Mouse (Mus musculus): Measurements from ENCODE around the gene Hrct1. TPM values are rescaled to one million over a fixed set of nuclear protein-coding genes. Genes with fewer than 3 reads are reported as not detected.
A peak's percentile ranks its signal among the peaks of the same experiment; 100 is the strongest.

Hrct1 gene
- polyA plus RNA-seq, 1 experiment from 2014 or later = 0.98 TPM

- Histone ChIP-seq H3K4me2 (replicated peaks) (no peak overlapping the region), H3K4me1 (replicated peaks) (no peaks in the 10 kb centered on the region), H3K9me3 (no peaks in the 10 kb centered on the region), H3K36me3 (no peaks in the 10 kb centered on the region), H3K4me3 (replicated peaks) (no peak overlapping the region), H3K27me3 (replicated peaks) (no peaks in the 10 kb centered on the region), H3K27ac (no peak overlapping the region), H3K9ac (no peak overlapping the region)
- ATAC-seq = no peak
- 77% methylated on average over 10 of the region's 10 CpGs for WGBS
These were observed 33.5 kb downstream of the Hrct1 start for GRCm38 (mm10) chr4:43760460-43760859.

GRCm38 (mm10) chr4:43761336-43761735 lies 34.3 kb downstream of the Hrct1 start:
- Histone ChIP-seq H3K4me2 (replicated peaks) (no peak overlapping the region), H3K4me3 (replicated peaks) (no peak overlapping the region), H3K9ac (no peak overlapping the region), H3K9me3 (no peaks in the 10 kb centered on the region), H3K27me3 (replicated peaks) (no peaks in the 10 kb centered on the region), H3K4me1 (replicated peaks) (no peaks in the 10 kb centered on the region), H3K27ac (no peak overlapping the region), H3K36me3 (no peaks in the 10 kb centered on the region)
- 80% methylated on average over 2 of the region's 2 CpGs for WGBS
- ATAC-seq = no peak

- ATAC-seq = no peak
- Histone ChIP-seq H3K4me2 (replicated peaks) (peak overlapping the region; percentile 26; the same call in 1 of the 2 replicates), H3K4me1 (replicated peaks) (no peaks in the 10 kb centered on the region), H3K4me3 (replicated peaks) (no peak overlapping the region), H3K36me3 (no peaks in the 10 kb centered on the region), H3K27ac (no peak overlapping the region), H3K9ac (no peak overlapping the region), H3K27me3 (replicated peaks) (no peaks in the 10 kb centered on the region), H3K9me3 (no peaks in the 10 kb centered on the region)
- 24% methylated on average over 7 of the region's 7 CpGs for WGBS
These were observed 36.4 kb downstream of the Hrct1 start for GRCm38 (mm10) chr4:43763410-43763809.

GRCm38 (mm10) chr4:43768341-43768740 lies 41.4 kb downstream of the Hrct1 start:
- Histone ChIP-seq H3K4me1 (replicated peaks) (no peaks in the 10 kb centered on the region), H3K4me3 (replicated peaks) (no peak overlapping the region), H3K27ac (no peak overlapping the region), H3K4me2 (replicated peaks) (no peak overlapping the region), H3K9ac (no peak overlapping the region), H3K36me3 (no peaks in the 10 kb centered on the region), H3K27me3 (replicated peaks) (no peaks in the 10 kb centered on the region; the same call in 1 of the 2 replicates), H3K9me3 (no peaks in the 10 kb centered on the region)
- ATAC-seq = no peak
- WGBS = 84% methylated on average over 5 of the region's 5 CpGs

GRCm38 (mm10) chr4:43769374-43769773 lies 42.4 kb downstream of the Hrct1 start:
- Histone ChIP-seq H3K9me3 (no peaks in the 10 kb centered on the region), H3K9ac (no peak overlapping the region), H3K27me3 (replicated peaks) (no peaks in the 10 kb centered on the region; the same call in 1 of the 2 replicates), H3K4me3 (replicated peaks) (no peak overlapping the region), H3K4me1 (replicated peaks) (no peaks in the 10 kb centered on the region), H3K36me3 (no peaks in the 10 kb centered on the region), H3K27ac (no peak overlapping the region), H3K4me2 (replicated peaks) (no peak overlapping the region)
- WGBS = 90% methylated on average over 2 of the region's 2 CpGs
- ATAC-seq = no peak

- Histone ChIP-seq H3K27me3 (replicated peaks) (no peaks in the 10 kb centered on the region; the same call in 1 of the 2 replicates), H3K9ac (no peak within 1 kb of the TSS), H3K9me3 (no peaks in the 10 kb centered on the region), H3K4me3 (replicated peaks) (no peak within 1 kb of the TSS), H3K4me1 (replicated peaks) (no peaks in the 10 kb centered on the region), H3K27ac (no peak within 1 kb of the TSS), H3K36me3 (no peaks in the 10 kb centered on the region), H3K4me2 (replicated peaks) (no peak within 1 kb of the TSS)
- WGBS = 81% methylated on average over 6 of the region's 6 CpGs
- ATAC-seq = no peak
These were observed 43.9 kb downstream of the Hrct1 start, which contains the start of gene Olfr159 for GRCm38 (mm10) chr4:43770909-43771308. TSS of gene Olfr159 (minus strand) at chr4:43771009.

GRCm38 (mm10) chr4:43771626-43772025 lies 44.6 kb downstream of the Hrct1 start:
- H3K4me3 ChIP-seq (replicated peaks) = no peak overlapping the region
- no peak for ATAC-seq
- H3K36me3 ChIP-seq = no peaks in the 10 kb centered on the region
- no peak overlapping the region for H3K4me2 ChIP-seq (replicated peaks)
- WGBS = 52% methylated on average over 6 of the region's 6 CpGs
- H3K27me3 ChIP-seq (replicated peaks) = no peaks in the 10 kb centered on the region; the same call in 1 of the 2 replicates
- no peaks in the 10 kb centered on the region for H3K9me3 ChIP-seq
- H3K27ac ChIP-seq = no peak overlapping the region
- no peak overlapping the region for H3K9ac ChIP-seq
- no peaks in the 10 kb centered on the region for H3K4me1 ChIP-seq (replicated peaks)

GRCm38 (mm10) chr4:43772304-43772703 lies 45.3 kb downstream of the Hrct1 start:
- Histone ChIP-seq H3K9ac (no peak overlapping the region), H3K9me3 (no peaks in the 10 kb centered on the region), H3K4me2 (replicated peaks) (no peak overlapping the region), H3K27ac (no peak overlapping the region), H3K27me3 (replicated peaks) (no peaks in the 10 kb centered on the region; the same call in 1 of the 2 replicates), H3K4me3 (replicated peaks) (no peak overlapping the region), H3K4me1 (replicated peaks) (no peaks in the 10 kb centered on the region), H3K36me3 (no peaks in the 10 kb centered on the region)
- ATAC-seq = no peak
- WGBS = 38% methylated on average over 2 of the region's 2 CpGs

Other genes starting within 250 kb of the Hrct1 start
- not detected in 2 replicates for gene Sit1, start 243.5 kb upstream of the Hrct1 start, polyA plus RNA-seq (2015; fragmentation: Nextera tagmentation; extraction: Ambion mirVana)
- 98.8 and 102 TPM in 2 replicates for gene Ccdc107, start 234.3 kb upstream of the Hrct1 start, polyA plus RNA-seq (2015; fragmentation: Nextera tagmentation; extraction: Ambion mirVana)
- gene Arhgef39, start 227.5 kb upstream of the Hrct1 start, polyA plus RNA-seq (2015; fragmentation: Nextera tagmentation; extraction: Ambion mirVana) = 45.2 and 48.6 TPM in 2 replicates
- 18.0 and 30.0 TPM in 2 replicates for gene Car9, start 220.2 kb upstream of the Hrct1 start, polyA plus RNA-seq (2015; fragmentation: Nextera tagmentation; extraction: Ambion mirVana)
- gene Tpm2, start 203.4 kb upstream of the Hrct1 start, polyA plus RNA-seq (2015; fragmentation: Nextera tagmentation; extraction: Ambion mirVana) = 510 and 514 TPM in 2 replicates
- 62.7 and 69.5 TPM in 2 replicates for gene Creb3, start 164.9 kb upstream of the Hrct1 start, polyA plus RNA-seq (2015; fragmentation: Nextera tagmentation; extraction: Ambion mirVana)
- gene Tln1, start 164.5 kb upstream of the Hrct1 start, polyA plus RNA-seq (2015; fragmentation: Nextera tagmentation; extraction: Ambion mirVana) = 61.4 and 61.9 TPM in 2 replicates
- gene Rgp1, start 148.5 kb upstream of the Hrct1 start, polyA plus RNA-seq (2015; fragmentation: Nextera tagmentation; extraction: Ambion mirVana) = 20.9 and 23.3 TPM in 2 replicates
- gene Gba2, start 148.3 kb upstream of the Hrct1 start, polyA plus RNA-seq (2015; fragmentation: Nextera tagmentation; extraction: Ambion mirVana) = 13.7 and 15.4 TPM in 2 replicates
- 0.75 TPM in 1 of 2 replicates, not detected in the other for gene Msmp, start 142.7 kb upstream of the Hrct1 start, polyA plus RNA-seq (2015; fragmentation: Nextera tagmentation; extraction: Ambion mirVana)
- gene Npr2, start 95.3 kb upstream of the Hrct1 start, polyA plus RNA-seq (2015; fragmentation: Nextera tagmentation; extraction: Ambion mirVana) = 6.9 and 8.0 TPM in 2 replicates
- gene Spag8, start 73.6 kb upstream of the Hrct1 start, polyA plus RNA-seq (2015; fragmentation: Nextera tagmentation; extraction: Ambion mirVana) = 0.46 and 1.0 TPM in 2 replicates
- 152 and 157 TPM in 2 replicates for gene Hint2, start 70.7 kb upstream of the Hrct1 start, polyA plus RNA-seq (2015; fragmentation: Nextera tagmentation; extraction: Ambion mirVana)
- 3.3 and 3.5 TPM in 2 replicates for gene Tmem8b, start 58.2 kb upstream of the Hrct1 start, polyA plus RNA-seq (2015; fragmentation: Nextera tagmentation; extraction: Ambion mirVana)
- gene Fam221b, start 58.0 kb upstream of the Hrct1 start, polyA plus RNA-seq (2015; fragmentation: Nextera tagmentation; extraction: Ambion mirVana) = 2.9 and 3.6 TPM in 2 replicates
- gene Olfr70, start 26.4 kb upstream of the Hrct1 start, polyA plus RNA-seq (2015; fragmentation: Nextera tagmentation; extraction: Ambion mirVana) = not detected in 2 replicates
- gene Olfr71, start 16.9 kb upstream of the Hrct1 start, polyA plus RNA-seq (2015; fragmentation: Nextera tagmentation; extraction: Ambion mirVana) = not detected in 2 replicates
- gene Spaar, start 2.8 kb downstream of the Hrct1 start, polyA plus RNA-seq (2015; fragmentation: Nextera tagmentation; extraction: Ambion mirVana) = 0.16 and 0.21 TPM in 2 replicates
- gene Olfr159, start 43.8 kb downstream of the Hrct1 start, polyA plus RNA-seq (2015; fragmentation: Nextera tagmentation; extraction: Ambion mirVana) = not detected in 2 replicates
- not detected in 2 replicates for gene Olfr156, start 96.7 kb downstream of the Hrct1 start, polyA plus RNA-seq (2015; fragmentation: Nextera tagmentation; extraction: Ambion mirVana)
- not detected in 2 replicates for gene Olfr157, start 113.0 kb downstream of the Hrct1 start, polyA plus RNA-seq (2015; fragmentation: Nextera tagmentation; extraction: Ambion mirVana)
- not detected in 2 replicates for gene Olfr155, start 124.4 kb downstream of the Hrct1 start, polyA plus RNA-seq (2015; fragmentation: Nextera tagmentation; extraction: Ambion mirVana)
- 16.4 and 17.0 TPM in 2 replicates for gene Reck, start 148.3 kb downstream of the Hrct1 start, polyA plus RNA-seq (2015; fragmentation: Nextera tagmentation; extraction: Ambion mirVana)
- gene Glipr2, start 230.2 kb downstream of the Hrct1 start, polyA plus RNA-seq (2015; fragmentation: Nextera tagmentation; extraction: Ambion mirVana) = 85.4 and 88.7 TPM in 2 replicates